Comparison of ENCODE assay signal across 8 mouse cellular contexts in the genomic region with DNA sequence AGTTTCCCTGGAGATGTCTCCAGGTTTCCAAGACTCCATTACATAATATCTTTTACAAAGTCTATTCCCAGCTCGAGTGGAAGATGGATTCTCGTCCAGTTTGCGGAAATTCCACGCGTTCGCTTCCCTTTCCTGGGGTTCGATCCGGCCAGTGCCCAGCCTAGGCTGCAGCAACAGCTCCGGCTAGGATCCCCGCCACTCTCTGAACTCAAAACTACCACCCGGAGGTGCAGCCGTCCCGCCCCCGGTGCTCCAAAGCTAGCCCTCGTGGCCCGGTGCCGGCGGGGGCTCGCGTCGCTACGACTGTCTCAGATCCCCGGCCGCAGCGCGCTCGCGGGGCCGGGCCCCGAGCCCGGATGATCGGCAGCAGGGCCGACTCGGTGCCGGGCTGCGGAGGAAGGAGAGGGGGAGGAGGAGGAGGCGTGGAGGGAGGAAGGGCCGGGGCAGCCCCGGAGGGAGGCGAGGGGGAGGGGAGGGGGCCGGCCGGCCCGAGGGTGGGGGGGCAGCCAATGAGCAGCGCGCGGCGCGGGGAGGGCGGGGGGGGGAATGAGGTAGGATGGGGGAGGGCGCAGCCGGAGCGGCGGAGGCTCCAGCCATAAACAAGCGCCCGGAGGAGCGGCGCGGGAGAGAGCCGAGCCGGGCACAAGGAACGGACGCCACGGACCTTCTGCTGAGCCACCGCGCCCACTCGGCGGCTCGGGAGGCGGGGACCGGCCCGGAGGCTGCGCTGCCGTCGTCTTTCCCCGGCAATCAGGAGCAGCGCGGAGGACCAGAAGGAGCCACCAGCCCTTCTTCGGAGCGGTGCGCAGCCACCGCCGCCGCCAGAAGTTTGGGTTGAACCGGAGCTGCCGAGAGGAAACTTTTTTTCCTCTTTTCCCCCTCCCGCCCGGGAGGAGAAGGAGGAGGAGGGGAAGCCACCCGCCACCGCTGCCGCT. TPM values are rescaled to one million over a fixed set of nuclear protein-coding genes. Genes with fewer than 3 reads are reported as not detected.
DNase-seq lines count a peak whose midpoint lies in the region; ATAC-seq lines count a peak whose summit lies in the region.

A gene (plus strand): TSS at position 623 of the 935 bp plus-strand sequence.

- H3K27me3 ChIP-seq in hindbrain, embryonic 13.5 days: no peaks in the 10 kb centered on the region

- H3K4me3 ChIP-seq in hindbrain, embryonic 13.5 days: peak within 1 kb of the TSS; percentile 92

- H3K9ac ChIP-seq in hindbrain, embryonic 13.5 days: peak within 1 kb of the TSS; percentile 90

- ATAC-seq in hindbrain, embryonic 13.5 days (ENCODE audit: low FRiP score): peak; percentile 75

- H3K27ac ChIP-seq in hindbrain, embryonic 13.5 days: peak within 1 kb of the TSS; percentile 93

- under 1% methylated on average over 65 of the region's 90 CpGs for WGBS in hindbrain, embryonic 13.5 days

- no peaks in the 10 kb centered on the region for H3K36me3 ChIP-seq in hindbrain, embryonic 13.5 days

- DNase-seq in NIH3T3 (ENCODE audit: low read depth): peak; percentile 87
- peak; percentile 70 to 84 for DNase-seq in cerebellum, postnatal 10 days
- peak; percentile 63 to 70 for DNase-seq in frontal cortex, postnatal 36 days (ENCODE audit: low spot score in 2 of 2)
- peak; percentile 73 to 82 for DNase-seq in layer of hippocampus, postnatal 36 days
- peak; percentile 75 to 85 for DNase-seq in lung, postnatal 4 days
- peak; percentile 88 for DNase-seq in retina, postnatal 1 day
- DNase-seq in urinary bladder, adult 18-20 months (ENCODE audit: low spot score in 2 of 2): peak; percentile 77 to 78

- H3K9me3 ChIP-seq in hindbrain, embryonic 13.5 days: no peaks in the 10 kb centered on the region

- peak within 1 kb of the TSS; percentile 97 for H3K4me2 ChIP-seq in hindbrain, embryonic 13.5 days

- peaks cover 42% of the 10 kb centered on the region for H3K4me1 ChIP-seq in hindbrain, embryonic 13.5 days (replicated peaks)

RNA-seq across cellular contexts. Expression of the gene that starts here (rescaled TPM):
- polyA plus RNA-seq in hindbrain, embryonic 13.5 days (2015; fragmentation: Nextera tagmentation; extraction: Ambion mirVana): 9.8 and 10.4 TPM in 2 replicates
- 100 to 1,000 TPM; 137 to 139 TPM for total RNA-seq in layer of hippocampus, postnatal 36 days (2021)

Comparison
In these comparisons a context has a peak if more than half of its experiments do, and no peak if none do; other contexts are left out.
1. Peak in every context shown above with its lines: DNase-seq, ATAC-seq, H3K4me3 ChIP-seq and H3K27ac ChIP-seq.